Mouse (Mus musculus) thymus, postnatal 25 days (tissue): Measurements from ENCODE around the gene Cpped1.

Experiments used
- DNase-seq: peaks from one replicate; pipeline ENCODE4 v3.0.0; 2022

Gene Cpped1

DNA sequence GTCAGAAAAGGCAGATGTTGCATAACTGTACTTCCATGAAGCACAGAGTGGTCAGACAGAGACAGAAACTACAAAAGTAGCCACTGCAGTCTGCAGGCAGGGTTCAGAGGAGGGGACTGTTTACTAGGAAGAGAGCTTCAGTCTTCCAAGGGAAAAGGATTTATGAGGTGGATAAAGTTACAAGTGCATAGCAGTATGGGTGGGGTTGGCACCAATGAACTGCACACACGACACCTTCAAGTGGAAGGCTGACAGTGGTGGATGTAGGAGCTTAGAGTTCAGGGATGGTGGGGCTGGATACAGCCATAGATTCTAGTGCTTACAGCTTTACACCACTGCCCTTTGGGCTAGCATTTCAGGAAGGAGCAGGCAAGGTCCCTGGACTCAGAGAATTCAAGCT is 75.8 kb downstream of the Cpped1 start:
- DNase-seq = no peak

DNA sequence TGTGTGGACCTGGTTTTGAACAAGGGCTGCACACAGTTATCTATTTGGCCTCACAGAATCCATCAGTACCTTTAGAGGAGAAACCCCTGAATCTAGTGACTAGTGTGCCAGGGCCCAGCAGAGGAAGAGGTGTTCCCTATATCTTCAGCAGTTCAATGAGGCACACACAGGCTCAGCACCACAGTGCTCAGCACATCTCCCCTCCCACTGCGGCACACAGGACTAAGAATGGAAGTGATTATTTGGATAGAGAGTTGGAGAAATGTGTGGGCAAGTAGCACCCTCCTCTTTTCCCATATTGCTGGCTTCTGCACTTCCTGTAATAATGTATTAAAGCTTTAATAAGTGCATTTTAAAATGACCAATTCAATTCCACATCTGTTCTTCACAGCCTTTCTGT is 80.4 kb downstream of the Cpped1 start:
- no peak for DNase-seq

DNA sequence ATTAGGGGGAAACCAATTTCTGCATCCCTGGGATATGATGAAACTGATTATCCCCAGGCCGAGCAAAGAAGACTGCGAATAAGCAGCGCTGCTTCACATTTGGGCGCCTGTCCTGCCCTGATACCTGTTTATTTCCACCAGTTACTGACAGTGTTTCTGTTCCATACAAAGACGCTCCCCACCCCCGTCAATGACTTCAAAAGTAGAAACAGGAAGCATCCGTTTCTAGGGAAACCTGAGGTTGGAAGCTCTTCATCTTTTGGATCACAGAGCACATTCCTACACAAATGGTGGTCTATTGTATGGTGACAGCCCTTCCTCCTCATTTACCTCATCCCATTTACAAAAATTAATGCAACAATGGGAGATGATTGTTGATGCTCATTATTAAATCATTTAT is 84.4 kb downstream of the Cpped1 start:
- DNase-seq = no peak

DNA sequence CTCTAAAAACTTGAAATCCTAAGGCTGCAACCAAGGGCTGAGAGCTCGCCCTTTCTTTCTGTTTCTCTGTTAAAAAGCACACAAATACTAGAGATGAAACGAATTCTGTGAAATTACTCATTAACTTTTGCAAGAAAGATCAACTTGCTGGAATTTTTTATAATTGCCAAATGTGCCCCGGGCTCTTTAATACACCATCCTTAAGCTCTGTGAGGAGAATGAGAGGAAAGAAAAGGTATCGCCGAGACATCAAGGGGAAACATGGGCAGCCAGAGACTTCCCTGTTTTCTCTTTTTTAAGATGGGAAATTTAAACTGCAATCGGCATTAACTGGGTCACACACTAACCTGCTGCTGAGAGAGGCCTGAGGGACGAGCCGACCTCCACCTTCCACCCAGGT is 84.9 kb downstream of the Cpped1 start:
- DNase-seq = no peak

DNA sequence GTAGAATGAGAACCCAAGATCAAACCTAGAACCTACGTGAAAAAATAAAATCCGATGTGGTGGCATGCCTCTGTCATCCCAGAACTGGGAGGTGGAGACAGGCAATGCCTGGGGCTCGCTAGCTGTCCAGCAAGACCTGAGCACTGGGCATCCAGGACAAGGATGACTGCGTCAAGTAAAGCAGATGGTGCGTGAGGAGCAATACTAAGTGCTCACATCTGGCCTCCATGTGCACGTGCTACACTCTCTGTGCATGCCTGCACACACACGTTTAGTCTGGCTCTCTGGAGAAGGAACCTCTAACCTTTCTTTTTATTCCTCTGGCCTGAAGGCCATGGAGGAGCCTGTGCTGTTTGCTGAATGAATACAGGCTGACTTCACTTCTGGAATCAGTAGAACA is 88.5 kb downstream of the Cpped1 start:
- no peak for DNase-seq

DNA sequence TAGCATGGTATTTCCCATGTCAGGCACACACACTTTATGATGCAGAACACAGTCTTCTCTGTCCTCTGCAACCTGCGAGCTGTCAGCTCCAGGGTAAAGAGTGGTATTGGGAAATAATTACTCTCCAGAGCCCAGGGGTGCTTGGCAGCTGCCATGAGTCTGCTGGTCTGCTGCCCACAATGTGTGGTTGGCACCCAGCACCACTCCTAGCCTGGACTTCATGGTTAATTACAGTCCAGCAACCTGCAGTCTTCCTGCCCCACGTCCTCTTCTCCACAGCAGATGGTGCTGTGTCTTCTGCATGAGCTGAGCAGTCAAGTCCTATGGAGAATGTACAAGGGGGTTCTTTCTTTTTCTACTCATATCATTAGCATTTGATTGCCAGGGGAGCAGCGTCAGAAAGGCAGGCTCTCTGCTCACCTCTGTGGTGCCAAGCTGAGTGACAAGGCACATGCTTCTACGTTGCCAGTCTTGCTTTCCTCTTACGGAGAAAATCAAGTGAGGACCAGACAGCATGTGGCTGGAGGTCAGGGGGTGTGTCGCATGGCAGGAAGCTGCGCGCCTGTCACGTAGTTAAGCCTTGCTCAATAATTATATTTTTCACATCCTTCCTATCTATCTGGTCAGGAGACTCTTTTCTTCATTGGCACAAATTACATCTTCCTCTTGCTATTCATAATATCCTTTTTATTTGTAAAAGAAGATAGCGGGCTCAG is 94.2 kb downstream of the Cpped1 start:
- no peak for DNase-seq

DNA sequence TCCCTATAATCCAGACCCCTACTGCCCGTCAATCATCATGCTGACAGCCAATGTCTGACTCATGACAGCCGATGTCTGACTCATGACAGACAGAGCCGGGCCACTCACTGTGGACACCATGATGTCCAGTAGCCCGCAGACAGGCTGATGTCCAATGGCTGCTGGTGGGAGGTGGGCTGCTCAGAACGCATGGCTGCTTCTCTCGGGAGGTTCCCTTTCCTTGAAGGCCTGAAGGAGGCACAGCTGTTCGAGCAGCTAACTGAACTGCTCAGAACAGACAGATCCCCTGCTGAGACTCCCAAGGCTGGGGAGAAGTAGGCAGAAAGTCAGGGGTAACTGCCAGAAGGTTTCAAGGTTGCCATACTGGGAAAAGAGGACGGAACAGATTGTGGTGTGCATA is 97.1 kb downstream of the Cpped1 start:
- no peak for DNase-seq

DNA sequence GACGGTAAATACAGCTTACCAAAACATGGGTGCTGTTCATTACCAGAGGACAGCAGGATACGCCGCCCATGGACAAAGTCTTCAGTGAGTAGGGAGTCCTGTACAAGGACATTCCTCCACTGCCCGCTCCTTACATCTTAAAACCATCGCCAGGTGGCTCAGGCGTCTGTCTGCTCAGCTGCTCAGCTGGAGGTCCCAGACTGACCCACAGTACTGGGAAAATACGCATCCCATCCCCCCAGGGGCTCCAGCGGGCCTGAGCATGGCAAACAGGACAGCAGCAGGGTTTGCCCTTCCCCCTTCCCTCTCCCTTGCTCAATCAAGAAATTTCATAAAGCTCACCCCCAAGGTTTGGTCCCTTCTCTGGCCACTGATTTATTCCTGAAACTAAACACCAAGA is 99.6 kb downstream of the Cpped1 start:
- no peak for DNase-seq

DNA sequence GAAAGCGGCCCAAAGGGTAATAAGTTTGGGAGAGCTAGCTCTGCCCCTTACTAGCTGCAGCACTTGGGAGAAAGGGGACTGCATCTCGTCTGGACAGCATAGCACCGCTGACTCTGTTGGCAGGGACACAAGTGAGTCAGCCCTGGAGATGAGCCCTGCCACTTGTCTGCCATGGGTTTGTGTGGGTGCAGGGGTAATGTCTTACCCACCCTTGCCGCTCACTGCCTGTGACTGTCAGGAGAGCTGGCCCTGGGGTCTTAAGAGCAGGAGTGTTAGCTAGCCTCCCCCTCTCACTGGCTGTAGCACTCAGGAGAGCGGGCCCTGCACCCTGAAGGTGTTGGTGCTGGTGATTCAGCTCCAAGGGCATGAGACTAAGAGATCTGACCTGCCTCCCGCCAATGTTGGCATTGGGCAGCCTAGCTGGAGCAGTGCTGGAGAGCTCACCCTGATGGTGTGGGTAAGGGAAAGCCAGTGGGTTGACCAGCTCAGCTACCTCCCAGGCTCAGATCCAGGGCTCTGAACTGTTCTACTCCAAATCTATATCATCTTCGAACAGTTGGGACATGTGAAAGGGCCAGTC is 107.2 kb downstream of the Cpped1 start:
- DNase-seq = no peak

DNA sequence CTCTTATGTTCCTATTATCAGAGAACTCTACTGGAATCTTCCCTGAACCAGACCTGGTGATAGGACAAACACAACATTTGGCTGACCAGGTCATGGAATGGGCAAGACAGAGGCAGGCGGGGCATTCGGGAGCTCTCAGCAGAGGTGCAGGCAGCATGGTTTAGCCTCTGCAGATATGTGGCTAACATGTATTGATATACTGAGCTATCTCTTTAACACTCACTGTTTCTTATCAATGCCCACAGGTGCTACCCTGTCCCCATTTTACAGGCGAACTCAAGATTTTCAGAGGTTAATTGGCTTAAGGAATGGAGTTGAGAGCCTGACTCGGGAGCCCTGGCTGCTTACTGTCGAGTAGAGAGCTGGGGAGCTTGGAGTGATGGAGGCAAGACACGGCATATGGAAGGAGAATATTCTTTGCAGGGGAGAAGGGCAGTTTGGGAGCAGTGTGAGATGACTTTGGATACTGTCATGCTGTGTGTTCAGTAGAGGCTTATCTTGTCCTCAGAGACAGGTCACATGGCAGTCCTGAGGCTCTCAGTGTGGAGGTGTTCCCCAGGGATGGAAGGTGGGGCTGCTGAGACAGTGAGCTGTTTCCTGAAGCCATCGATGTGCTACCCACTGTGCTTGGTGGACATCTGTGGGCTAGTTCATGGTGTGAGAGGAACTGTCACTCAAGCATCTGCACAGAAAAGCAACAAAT is 113.3 kb downstream of the Cpped1 start:
- DNase-seq = no peak

DNA sequence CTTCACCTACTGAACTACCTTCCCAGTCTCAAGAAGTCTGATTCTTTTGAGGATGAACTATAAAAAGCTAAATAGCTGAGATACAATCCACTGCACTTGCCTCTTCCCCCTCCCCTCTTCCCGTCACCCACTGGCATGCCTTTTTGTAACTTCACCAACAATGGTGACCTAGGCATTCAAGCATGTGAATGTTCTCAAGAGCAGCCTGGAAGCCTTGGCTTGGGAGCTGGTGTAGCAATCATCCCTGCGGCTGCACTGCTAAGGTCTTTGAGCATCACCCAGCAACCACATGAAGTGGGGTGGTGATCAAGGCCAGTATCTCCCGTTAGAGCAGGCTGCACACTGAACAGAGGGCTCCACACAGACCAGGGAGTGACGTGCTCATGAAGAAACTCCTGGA is 114.6 kb downstream of the Cpped1 start:
- DNase-seq = no peak

DNA sequence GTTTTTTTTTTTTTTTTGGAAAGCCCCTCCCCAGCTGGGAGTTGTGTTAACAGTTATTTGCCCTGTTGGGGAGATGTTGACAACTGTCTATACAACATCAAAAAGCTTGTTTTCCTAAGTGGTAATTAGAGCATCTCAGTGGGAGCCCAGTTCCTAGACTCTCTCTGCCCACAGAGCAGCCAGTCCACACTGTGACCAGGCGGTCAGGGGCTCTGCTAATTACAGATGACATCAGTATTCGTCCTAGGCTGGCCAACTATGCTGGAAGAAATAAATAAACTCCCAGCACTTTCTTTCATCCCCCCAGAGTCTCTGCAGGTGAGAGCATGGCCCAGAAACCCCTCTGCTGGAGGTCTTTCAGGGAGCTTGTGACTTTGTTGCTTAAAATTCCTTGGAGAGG is 115.9 kb downstream of the Cpped1 start:
- DNase-seq = no peak

DNA sequence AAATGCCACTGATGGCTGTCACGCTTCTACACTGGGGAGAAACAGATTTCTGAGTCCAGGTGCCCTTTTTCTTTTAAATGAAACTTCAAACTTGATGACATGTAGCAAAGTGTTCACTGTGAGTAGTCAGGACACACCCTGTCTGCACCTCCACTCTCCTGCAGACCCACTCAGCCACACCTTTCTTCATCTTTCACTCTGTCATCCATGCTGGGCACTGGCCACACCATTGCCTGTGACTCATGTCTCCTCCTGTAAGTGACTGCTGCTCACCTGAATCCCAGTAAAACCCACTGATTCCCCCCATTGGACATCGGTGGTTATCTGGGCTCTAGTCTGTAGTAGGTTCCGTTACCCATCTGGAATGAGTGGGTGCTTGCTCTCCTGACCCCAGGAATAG is 118.8 kb downstream of the Cpped1 start:
- no peak for DNase-seq

DNA sequence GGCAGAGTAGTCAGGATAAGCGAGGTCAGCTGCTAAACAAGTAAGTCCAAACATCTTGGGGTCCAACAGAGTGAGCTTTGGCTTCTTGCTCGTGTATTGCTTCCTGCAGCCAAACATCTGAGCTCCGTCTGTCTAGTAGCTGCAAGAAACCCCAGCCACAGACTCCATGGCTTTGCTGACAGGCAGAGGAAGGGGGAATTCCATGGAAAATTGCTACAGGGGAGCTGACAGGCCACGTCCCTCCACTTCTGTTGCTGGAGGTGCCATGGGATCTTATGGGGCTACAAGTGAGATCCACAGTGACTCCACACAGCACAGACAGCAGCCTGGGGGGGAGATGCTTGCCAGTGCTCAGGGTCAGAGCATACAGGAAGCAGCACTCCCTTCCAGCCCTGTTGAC is 123.4 kb downstream of the Cpped1 start:
- DNase-seq = no peak

DNA sequence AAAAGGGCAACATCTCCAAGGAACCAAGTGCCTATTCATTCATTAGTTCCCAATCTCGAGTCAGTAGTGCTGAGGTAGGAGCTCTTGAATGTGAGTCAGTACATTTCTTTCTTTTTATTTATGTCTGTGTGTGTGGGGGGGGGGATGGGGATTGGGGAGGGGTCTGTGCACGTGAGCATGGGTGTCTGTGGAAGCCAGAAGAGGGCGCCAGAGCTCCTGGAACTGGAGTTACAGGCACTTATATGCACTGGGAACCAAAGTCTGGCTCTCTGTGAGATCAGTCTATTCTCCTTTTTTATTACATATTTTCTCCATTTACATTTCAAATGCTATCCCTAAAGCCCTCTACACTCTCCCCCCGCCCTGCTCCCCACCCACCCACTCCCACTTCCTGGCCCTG is 124.9 kb downstream of the Cpped1 start:
- no peak for DNase-seq

DNA sequence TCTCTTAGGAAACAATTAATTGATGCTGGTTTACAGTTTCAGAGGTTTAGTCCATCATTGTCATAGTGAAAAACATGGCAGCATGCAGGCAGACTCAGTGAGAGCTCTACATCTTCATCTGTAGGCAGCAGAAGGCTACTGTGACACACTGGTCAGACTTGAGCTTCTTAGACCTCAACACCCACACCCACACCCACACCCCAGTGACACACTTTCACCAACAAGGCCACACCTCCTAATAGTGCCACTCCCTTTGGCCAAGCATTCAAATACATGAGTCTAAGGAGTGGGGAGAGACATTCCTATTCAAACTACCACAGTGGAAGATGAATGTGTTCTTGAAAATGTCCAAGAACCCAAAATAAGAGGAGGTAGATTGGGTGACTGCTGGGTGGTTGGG is 125.9 kb downstream of the Cpped1 start:
- DNase-seq = no peak

DNA sequence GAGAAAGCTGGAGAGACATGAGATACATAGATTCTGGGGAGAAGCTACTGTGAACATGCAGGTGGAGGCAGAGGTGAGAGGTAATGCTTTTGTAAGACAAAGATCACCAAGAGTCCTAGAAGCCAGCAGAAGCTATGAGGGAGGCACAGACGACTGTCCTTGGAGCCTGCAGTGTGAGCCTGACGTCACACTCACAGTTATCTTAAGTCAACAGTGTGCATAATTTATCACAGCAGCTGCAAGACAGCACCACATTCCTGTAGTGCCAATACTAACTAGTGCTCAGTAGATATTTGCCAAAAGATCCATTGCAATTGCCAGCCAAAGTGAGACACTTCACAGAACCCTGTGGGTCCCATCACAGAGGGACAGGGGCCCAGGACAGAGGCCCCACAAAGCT is 127.2 kb downstream of the Cpped1 start:
- DNase-seq = no peak

DNA sequence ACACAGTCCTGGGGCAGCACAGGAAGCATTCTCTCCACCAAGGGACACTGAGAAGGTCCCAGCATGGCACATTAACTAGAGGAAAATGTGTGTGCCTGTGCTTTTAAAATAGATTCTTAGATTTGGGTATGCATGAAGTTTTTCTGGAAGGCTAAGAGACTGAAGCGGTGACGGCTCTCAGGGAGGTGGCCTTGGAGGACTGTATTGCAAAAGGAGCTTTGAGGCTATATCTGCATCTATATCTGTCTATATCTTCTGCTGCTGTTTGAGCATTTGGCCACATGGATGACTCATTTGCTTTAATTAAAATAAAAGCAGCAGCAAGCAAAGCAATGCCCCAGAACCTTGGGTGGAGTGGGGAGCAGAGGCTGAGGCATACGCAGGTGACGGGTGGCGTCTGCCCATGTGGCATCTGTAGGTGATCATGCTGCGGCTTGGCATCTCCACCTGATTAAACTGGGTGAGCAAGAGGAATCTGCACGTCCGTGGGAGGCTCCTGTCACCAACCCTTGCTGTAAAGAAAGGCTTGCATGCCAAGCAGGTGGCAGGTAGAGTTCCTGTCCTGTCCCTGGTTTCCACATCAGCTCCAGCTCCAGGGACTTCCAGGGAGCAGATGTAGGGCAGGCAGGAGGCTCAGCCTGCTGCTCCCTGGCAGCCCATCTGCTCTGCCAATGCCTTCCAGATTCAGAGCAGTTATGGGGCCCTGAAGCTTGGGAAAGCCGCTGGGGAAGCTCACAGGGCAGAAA is 130.4 kb downstream of the Cpped1 start:
- DNase-seq = no peak

DNA sequence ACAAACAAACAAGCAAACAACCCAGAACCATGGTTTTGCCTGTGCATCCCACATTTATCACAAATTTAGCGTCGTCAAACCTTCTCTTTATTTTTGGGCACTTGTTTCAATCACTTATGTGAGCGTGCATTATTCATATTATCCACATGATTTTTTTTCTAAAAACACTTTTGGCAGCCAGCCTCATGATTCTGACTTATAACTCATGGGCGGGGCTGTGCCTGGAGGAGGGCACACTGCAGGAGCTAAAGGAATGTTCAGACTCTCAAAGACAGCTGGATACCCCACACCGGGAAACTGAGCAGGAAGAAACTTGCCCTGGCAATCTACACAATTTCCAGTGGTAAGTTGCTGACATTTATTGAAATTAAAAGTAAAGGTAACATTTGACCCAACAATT is 131.1 kb downstream of the Cpped1 start:
- DNase-seq = no peak

DNA sequence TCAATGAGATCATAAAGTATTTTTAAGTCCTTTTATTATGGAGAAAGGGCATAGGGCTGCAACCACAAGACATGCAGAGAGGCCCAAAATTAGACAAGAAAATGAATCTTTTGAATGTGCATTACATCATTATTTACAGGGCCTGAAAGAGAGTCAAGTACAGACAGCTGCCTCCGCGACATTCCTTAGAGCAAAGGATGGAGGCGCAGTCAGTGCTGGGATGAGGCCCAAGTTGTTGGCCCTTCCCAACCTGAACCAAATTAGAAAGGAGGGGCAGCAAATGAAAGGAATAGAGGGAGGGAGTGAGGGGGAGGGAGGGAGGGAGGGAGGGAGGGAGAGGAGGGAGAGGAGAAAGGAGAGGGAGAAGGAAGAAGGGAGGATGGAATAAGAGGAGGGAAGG is 132.7 kb downstream of the Cpped1 start:
- no peak for DNase-seq

DNA sequence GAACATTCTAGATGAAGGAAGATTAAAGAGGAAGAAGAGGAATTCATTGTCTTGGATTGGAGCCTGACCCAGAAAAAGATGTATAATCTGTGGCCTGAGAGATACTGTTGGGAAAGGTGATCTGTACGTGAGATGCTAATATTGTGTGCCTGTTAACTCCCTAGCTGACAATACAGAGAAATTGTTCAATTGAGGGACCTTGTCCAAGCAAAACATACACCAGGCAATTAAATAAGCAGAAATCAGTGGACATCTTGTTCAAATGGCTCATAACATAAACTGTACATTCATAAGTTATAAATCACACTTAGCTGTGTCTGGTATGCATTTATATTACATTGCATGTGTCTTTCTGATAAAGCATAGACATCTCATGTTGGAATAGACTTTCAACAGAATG is 134.9 kb downstream of the Cpped1 start:
- DNase-seq = no peak

DNA sequence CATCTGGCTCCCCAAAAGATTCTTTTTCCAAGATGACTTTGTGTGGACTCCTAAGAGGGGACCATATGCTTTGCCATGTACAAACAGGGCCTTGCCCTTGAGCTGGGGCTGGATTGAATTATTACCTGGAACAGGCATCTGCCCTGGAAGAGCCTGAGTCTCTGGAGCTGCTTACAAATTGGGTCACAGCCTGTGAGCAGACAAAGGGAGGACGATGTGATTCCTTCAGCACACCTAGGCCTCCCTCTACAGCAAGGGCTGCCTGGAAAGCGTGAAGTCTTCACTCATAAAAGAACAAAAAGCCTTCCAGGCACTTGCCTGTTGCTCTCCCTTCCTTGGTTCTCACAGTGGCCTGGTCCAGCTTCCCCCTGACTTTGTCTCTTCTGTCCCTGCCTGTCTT is 136.9 kb downstream of the Cpped1 start:
- no peak for DNase-seq

DNA sequence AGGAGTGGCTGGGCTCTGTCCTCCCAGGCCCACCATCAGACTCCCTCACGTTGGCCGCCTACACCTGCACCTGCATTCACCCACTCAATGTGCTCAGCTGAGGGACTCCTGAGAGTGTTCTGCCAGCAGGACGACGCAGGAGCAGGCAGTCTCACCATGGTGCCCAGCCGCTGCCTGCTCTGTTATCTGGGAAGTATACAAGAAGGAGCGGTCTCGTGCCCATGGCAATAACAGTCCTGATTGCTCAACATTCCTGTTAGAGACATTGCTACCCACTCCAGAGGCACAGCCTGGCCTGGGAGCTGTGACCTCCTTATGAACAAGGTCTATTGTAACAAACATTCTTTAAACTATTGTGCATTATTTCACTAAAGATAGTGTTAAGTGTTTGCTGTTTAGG is 151.3 kb downstream of the Cpped1 start:
- no peak for DNase-seq

DNA sequence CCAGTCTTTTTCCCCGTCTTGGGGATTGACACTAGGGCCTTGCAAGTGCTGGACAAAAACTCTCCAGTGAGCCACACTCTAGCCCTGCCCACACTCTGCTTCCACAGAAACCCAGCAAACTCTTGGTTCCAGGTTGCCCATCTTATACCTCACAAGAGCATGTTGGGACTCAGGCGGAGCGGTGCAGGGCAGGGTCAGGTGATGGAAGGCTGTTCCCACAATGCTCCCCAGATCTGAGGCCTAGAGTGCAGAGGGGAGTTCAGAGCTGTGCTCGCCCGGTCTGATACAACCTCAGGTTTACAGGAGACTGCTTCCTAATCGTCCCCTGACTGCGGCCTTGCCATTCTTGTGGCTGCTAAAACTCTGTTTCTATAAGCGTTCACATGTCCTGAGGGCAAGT is 151.8 kb downstream of the Cpped1 start:
- no peak for DNase-seq
